Mouse (Mus musculus) ES-E14 (cell line): ENCODE results near the gene Map4k4.

Experiments
- MAFK ChIP-seq: IDR thresholded peaks from 2 replicates; pipeline ENCODE4 v1.6.1; 2014; ENCODE audit warnings: mild to moderate bottlenecking, low read depth, low read length, inconsistent platforms; ENCODE audit not compliant: insufficient read depth
- ZNF384 ChIP-seq: IDR thresholded peaks from 2 replicates; pipeline ENCODE4 v1.6.1; 2012; ENCODE audit warnings: low read depth, low read length, inconsistent platforms

DNA sequence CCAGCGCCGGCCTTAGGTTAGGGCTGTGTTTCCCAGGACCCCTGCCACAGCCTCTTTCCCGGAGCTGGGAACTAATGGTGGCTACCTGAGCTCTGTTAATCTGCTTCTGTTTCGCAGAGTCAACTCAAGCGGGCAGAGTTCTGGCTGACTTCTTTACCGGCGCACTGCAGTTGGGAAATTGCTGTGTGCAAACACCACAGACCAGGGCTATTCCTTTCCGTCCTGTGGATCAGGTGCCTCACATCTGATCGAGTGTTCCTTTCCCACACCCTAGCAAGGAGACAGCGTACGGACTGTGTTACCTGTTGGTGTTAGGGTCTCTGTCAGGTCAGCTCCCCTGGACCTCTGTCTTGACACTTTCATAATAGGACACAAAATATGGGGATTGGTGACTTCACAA, 157.3 kb downstream of the Map4k4 start:
- TF ChIP-seq MAFK, result no peak
- TF ChIP-seq ZNF384, result no peak
